ENCODE assay signal across 19 mouse cellular contexts in genomic region chr8:80789324-80789723, GRCm38 (mm10). TPM values are rescaled to one million over a fixed set of nuclear protein-coding genes. Genes with fewer than 3 reads are reported as not detected.
DNase-seq lines count a peak whose midpoint lies in the region; ATAC-seq and TF ChIP-seq lines count a peak whose summit lies in the region.
"Had no signal": no experiment of that assay in that cellular context is flagged by ENCODE, and none has a peak within 500 bp of the region (broad histone marks: within the 10 kb centered on the region; RNA-seq: fewer than 3 reads in every experiment).

No protein-coding gene starts in this region.

- TF ChIP-seq CTCF in MEL (IDR thresholded peaks at IDR 0.05 in 2 of 3, conservative IDR thresholded peaks at IDR 0.05 in 1 of 3; ENCODE audit: control insufficient read depth in 1 of 3, insufficient read depth in 1 of 3, low read depth in 2 of 3, low read length in 3 of 3, poor library complexity in 1 of 3, severe bottlenecking in 1 of 3), result no peak

- no peak overlapping the region for H3K4me2 ChIP-seq in forebrain, embryonic 12.5 days
- H3K4me2 ChIP-seq: heart, embryonic 13.5 days; hindbrain, embryonic 14.5 days; intestine, embryonic 15.5 days had no signal

- H3K9ac ChIP-seq in MEL (ENCODE audit: control insufficient read depth, low read depth, low read length, poor library complexity, severe bottlenecking), result no peak overlapping the region
- no peak overlapping the region for H3K9ac ChIP-seq in forebrain, embryonic 12.5 days
- H3K9ac ChIP-seq: heart, embryonic 13.5 days; hindbrain, embryonic 14.5 days; intestine, embryonic 15.5 days had no signal

- peaks cover 2 to 13% of the 10 kb centered on the region in 2 experiments; a peak in 2 of 4 replicates for H3K36me3 ChIP-seq in MEL (ENCODE audit: control insufficient read depth in 1 of 2, insufficient read depth in 2 of 2, low read length in 2 of 2)
- H3K36me3 ChIP-seq in forebrain, embryonic 12.5 days (replicated peaks), result peaks cover 22% of the 10 kb centered on the region

- TF ChIP-seq POLR2A in MEL (IDR thresholded peaks at IDR 0.05; ENCODE audit: control insufficient read depth in 1 of 2, insufficient read depth in 1 of 2, low read depth in 1 of 2, low read length in 2 of 2, poor library complexity in 1 of 2), result no peak

- H3K27me3 ChIP-seq in MEL (ENCODE audit: control insufficient read depth in 1 of 2, insufficient read depth in 2 of 2, low read length in 2 of 2), result no peaks in the 10 kb centered on the region
- H3K27me3 ChIP-seq in forebrain, embryonic 12.5 days, result no peaks in the 10 kb centered on the region
- H3K27me3 ChIP-seq: heart, embryonic 13.5 days; intestine, embryonic 15.5 days had no signal

- TF ChIP-seq EP300 in MEL (IDR thresholded peaks at IDR 0.05; ENCODE audit: low read depth in 1 of 2, low read length in 2 of 2), result no peak

- H3K4me1 ChIP-seq in MEL (ENCODE audit: control insufficient read depth in 1 of 2, insufficient read depth in 2 of 2, low read length in 2 of 2), result peaks cover 0 to 4% of the 10 kb centered on the region in 2 experiments; a peak in 1 of 4 replicates
- H3K4me1 ChIP-seq in forebrain, embryonic 12.5 days, result no peaks in the 10 kb centered on the region
- H3K4me1 ChIP-seq: intestine, embryonic 15.5 days had no signal

- peak; percentile 78 for DNase-seq in 416B (ENCODE audit: low read depth)
- DNase-seq in MEL (ENCODE audit: low read depth, low spot score), result peak; percentile 16
- DNase-seq in spleen, postnatal 4 days (ENCODE audit: low spot score in 2 of 2), result no peak
- DNase-seq in MN1 (ENCODE audit: low spot score), result no peak
- DNase-seq: adrenal gland, postnatal 10 days; cerebellum, adult 18-20 months; cerebellum, adult 9-11 months; cerebellum, postnatal 36 days; gastrocnemius, adult 2 months; gastrocnemius, postnatal 25 days; heart, postnatal 4 days had no signal

- H3K9me3 ChIP-seq in MEL (replicated peaks; ENCODE audit: insufficient read depth, low read length), result no peaks in the 10 kb centered on the region
- H3K9me3 ChIP-seq in forebrain, embryonic 12.5 days, result no peaks in the 10 kb centered on the region
- H3K9me3 ChIP-seq: embryonic facial prominence, embryonic 10.5 days; heart, embryonic 13.5 days; intestine, embryonic 15.5 days had no signal

- ATAC-seq in granulocyte monocyte progenitor cell, adult 5-6 weeks (replicated peaks; ENCODE audit: poor library complexity, severe bottlenecking), result peak; percentile 64
- ATAC-seq in megakaryocyte progenitor cell, adult 5-6 weeks (replicated peaks; ENCODE audit: poor library complexity), result peak; percentile 56
- ATAC-seq in forebrain, embryonic 12.5 days (ENCODE audit: low FRiP score), result no peak
- ATAC-seq: forebrain, embryonic 14.5 days; intestine, embryonic 15.5 days had no signal

- WGBS in forebrain, embryonic 12.5 days, result 96% methylated on average over 6 of the region's 6 CpGs

- no peak overlapping the region for H3K27ac ChIP-seq in MEL (ENCODE audit: control insufficient read depth, low read depth, low read length)
- H3K27ac ChIP-seq in forebrain, embryonic 12.5 days, result no peak overlapping the region
- H3K27ac ChIP-seq: embryonic facial prominence, embryonic 10.5 days; gastrocnemius, adult 2 months; heart, embryonic 13.5 days; hindbrain, embryonic 14.5 days; intestine, embryonic 15.5 days had no signal

- TF ChIP-seq RAD21 in MEL (IDR thresholded peaks at IDR 0.05; ENCODE audit: low read depth, low read length), result no peak

- H3K4me3 ChIP-seq in MEL (ENCODE audit: control insufficient read depth in 1 of 2, insufficient read depth in 1 of 2, low read depth in 2 of 2, low read length in 2 of 2), result no peak overlapping the region
- H3K4me3 ChIP-seq in forebrain, embryonic 12.5 days (replicated peaks), result no peak overlapping the region
- H3K4me3 ChIP-seq: embryonic facial prominence, embryonic 10.5 days; gastrocnemius, adult 2 months; heart, embryonic 13.5 days; intestine, embryonic 15.5 days had no signal

- H3K79me2 ChIP-seq in MEL (ENCODE audit: control insufficient read depth, insufficient read depth, low read length, poor library complexity), result no peaks in the 10 kb centered on the region

TF ChIP-seq in MEL, 35 proteins besides CTCF, POLR2A, EP300 and RAD21:
- TF ChIP-seq UBTF (IDR thresholded peaks at IDR 0.05; ENCODE audit: borderline replicate concordance, insufficient read depth, low read depth, low read length) (no peak), USF1 (IDR thresholded peaks at IDR 0.05; ENCODE audit: low read depth, low read length) (no peak), MYC (IDR thresholded peaks at IDR 0.05; ENCODE audit: low read depth, low read length) (no peak), MAFK (IDR thresholded peaks at IDR 0.05; ENCODE audit: borderline replicate concordance, low read depth, low read length) (no peak), NRF1 (IDR thresholded peaks at IDR 0.05; ENCODE audit: insufficient read depth, low read depth, low read length, poor library complexity, severe bottlenecking) (no peak), SMC3 (IDR thresholded peaks at IDR 0.05; ENCODE audit: low read depth, low read length) (no peak), ETS1 (IDR thresholded peaks at IDR 0.05; ENCODE audit: low read depth, low read length) (no peak), CHD1 (IDR thresholded peaks at IDR 0.05; ENCODE audit: low read depth, low read length) (no peak), MYB (IDR thresholded peaks at IDR 0.05; ENCODE audit: low read depth, low read length) (no peak)

RNA-seq across cellular contexts. Expression of gene Smarca5, which starts 50.0 kb away (rescaled TPM):
- total RNA-seq in MEL (2012; rRNA removed), result 89.1 and 99.2 TPM in 2 replicates
- 100 to 1,000 TPM in 1 of 2 experiments, 10 to 100 TPM in 1; 59.0 to 140 TPM for polyA plus RNA-seq in MEL (2012; ENCODE audit: insufficient read depth in 1 of 2, insufficient read length in 2 of 2, low read depth in 1 of 2, low replicate concordance in 2 of 2, missing spikeins in 1 of 2)
- total RNA-seq in granulocyte monocyte progenitor cell, adult 5-6 weeks (2014; fragmentation: Nextera tagmentation), result 83.6 and 94.2 TPM in 2 replicates
- total RNA-seq in granulocyte monocyte progenitor cell, adult 5-6 weeks (2017), result 187 and 226 TPM in 2 replicates
- total RNA-seq in megakaryocyte progenitor cell, adult 5-6 weeks (2015), result 127 and 131 TPM in 2 replicates
- total RNA-seq in megakaryocyte progenitor cell, adult 5-6 weeks (2017), result 162 and 189 TPM in 2 replicates
- polyA plus RNA-seq in forebrain, embryonic 12.5 days (2016; fragmentation: Nextera tagmentation; extraction: Ambion mirVana), result 161 and 162 TPM in 2 replicates

Comparison
In these comparisons a context has a peak if more than half of its experiments do, and no peak if none do; other contexts are left out.
1. DNase-seq: peak in 416B (single experiment) and MEL (single experiment); none in spleen, postnatal 4 days (0 of 2) and MN1 (single experiment).